Mouse (Mus musculus) layer of hippocampus, adult 9-11 months (tissue): ENCODE measurements around the gene Rnase9.

Source experiments
- DNase-seq: peaks from one replicate; pipeline ENCODE4 v3.0.0; 2022

Gene Rnase9

DNA sequence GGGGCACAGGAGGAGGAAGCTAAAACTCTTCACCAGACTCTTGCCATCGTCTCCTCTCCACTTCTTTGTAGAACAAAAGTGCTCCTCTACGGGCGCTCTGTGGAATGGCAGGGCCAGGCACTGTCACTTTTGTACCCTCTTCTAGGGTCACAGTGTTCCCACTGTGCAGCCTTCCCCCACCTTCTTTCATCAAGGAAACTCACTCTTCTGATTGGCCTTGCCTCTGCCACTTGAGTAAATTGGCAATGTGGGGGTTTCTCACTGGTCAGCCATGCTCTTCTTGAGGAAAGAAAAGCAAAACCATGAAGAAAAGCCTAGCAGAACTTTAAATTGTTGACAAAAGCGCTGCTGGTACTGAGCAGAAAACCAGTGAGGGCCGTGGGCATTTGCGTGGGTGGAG, at the start of gene Rnase9:
TSS of gene Rnase9 (minus strand) at position 101 of the 400 bp plus-strand sequence.
- DNase-seq = no peak

DNA sequence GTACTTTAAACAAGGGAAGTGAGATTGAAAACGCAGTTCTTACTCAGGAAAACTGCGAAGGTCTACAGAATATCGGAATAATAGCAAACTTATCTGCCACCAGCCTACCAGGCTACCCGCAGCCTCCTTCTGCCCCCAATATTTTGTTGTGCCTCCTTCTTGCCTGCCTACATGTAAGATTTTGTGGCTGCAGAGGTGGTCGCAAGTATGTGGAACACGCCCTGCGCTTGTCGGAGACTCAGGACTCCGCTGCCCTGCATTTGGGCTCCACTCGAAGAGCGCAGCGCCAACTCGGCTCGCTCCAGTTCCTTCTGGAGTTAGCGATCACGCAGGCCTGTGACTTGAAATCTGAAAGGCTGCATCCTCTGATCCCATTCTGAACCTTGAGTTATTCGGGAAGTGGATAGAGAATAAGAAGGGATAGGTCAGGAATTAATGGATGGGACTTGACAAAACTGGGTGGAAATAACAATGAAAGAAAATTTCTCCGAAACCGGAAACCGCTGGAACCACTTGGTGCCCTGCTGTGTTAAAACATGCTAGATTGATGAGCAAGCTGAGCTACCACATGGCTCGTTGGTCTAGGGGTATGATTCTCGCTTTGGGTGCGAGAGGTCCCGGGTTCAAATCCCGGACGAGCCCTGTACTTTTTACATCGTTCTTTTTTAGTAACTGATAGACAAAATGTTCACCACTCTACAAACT, 48.6 kb upstream of the Rnase9 start:
- peak; percentile 67 for DNase-seq

DNA sequence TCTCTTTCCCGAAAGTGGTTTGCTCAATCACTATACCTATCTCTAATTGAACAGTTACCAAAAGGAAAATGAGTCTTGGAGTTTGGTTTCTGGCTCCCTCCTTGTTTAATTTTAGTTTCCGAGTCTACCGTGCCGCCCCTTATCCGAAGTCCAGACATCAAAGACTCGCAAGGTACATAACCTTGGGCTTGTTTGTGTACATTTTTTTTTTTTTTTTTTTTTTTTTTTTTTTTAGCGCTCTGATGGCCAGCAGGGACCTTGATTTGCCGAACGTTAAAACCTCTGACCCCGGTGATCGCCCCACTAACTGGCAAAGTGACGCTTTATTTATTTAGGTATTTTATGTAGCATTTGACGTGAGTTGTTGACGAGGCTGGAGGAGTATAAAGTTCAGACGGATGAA, 48.0 kb upstream of the Rnase9 start:
- DNase-seq = no peak

GRCm38 (mm10) chr14:51088970-51089673, 47.5 kb upstream of the Rnase9 start:
- DNase-seq = peak; percentile 96

- peak; percentile 86 for DNase-seq
Measured at GRCm38 (mm10) chr14:51088166-51088969, 46.7 kb upstream of the Rnase9 start.

DNA sequence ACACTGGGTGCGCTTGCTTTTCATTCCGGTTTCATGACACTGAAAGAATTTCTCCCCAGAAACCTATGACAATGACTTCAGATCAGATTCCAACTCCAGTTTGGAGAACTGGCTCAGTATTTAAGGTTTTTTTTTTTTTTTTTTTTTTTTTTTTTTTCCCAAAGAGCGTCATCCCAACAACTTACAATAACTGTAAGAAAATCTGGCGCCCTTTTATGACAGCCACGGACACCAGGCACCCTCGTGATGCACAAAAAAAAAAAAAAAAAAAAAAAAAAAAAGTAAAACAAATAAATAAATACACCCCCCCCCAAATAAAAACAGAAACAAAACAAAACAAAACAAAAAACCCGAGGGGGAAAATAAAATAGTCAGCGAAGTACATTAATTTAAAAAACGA, 46.1 kb upstream of the Rnase9 start:
- no peak for DNase-seq

DNA sequence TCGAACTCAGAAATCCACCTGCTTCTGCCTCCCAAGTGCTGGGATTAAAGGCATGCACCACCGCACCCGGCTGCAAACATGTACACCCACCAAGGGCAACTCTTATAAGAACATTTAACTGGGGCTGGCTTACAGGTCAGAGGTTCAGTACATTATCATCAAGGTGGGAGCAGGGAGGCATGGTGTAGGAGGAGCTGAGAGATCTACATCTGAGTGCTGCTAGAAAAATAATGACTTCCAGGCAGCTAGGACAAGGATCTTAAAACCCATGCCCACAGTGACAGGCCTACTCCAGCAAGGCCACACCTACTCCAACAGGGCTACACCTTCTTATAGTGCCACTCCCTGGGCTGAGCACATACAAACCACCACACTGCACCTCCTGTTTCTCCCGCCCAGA, 44.2 kb upstream of the Rnase9 start:
- DNase-seq = no peak

GRCm38 (mm10) chr14:51085086-51085485, 43.4 kb upstream of the Rnase9 start:
- no peak for DNase-seq

DNA sequence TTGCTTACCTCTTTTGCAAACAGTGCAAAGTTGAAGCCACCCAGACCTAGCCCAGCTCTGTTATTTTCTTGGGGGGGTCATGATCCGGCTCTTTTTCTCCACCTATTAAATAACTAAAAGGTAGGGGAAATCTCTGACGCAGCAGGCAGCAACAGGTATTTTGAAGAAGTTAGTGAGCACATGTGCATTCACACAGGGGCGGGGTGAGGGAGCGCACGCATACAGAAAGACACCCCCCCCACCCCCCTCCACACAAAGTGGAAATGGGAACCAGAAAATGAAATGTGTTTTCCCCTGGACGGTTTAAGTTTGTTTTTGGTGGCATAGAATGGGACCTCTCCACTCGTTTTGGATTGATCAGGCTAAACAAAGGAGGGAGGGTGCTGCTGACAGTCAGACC, 42.1 kb upstream of the Rnase9 start:
- DNase-seq = no peak

DNA sequence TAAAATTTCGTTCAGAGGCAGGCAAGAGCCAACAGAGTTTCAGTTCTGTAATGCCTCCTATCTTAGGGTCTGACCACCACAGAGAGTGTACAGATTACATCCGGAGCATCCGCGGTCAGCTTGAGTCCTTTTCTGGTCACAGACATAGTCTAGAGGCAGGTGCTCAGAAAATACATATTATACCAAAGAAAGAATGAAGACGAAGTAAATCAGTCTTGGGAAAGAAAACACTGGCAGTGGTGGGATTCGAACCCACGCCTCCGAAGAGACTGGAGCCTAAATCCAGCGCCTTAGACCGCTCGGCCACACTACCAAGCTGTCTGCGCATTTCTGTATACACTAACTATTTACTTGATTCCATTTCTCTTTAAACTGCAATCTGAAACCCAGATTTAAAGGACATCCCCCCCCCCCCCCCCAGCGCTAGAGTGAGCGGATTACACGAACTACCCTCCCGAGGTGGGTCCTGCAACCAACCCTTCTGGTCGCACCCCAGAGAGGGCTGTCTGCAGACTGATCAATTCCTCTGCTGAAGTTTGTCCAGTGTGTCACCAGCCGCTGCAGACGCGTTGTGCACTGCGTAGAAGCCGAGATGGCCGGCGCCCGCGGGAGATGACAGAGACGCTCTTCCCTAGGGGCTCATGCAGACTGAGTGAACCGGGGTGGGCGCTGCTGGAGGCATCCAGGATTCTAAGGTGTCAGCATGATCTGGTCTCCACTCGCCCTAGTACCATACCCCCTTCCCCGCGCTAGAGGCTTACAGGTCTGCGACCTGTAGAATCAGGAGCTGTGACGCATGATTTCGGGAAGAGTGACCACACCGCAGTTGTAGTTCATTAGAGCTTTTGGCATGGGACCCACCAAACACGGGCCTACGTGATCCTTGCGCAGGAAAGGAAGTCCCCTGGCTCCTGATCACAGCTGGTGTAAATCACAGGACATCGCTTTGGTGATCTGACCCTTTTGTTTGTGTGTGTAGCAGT, 41.2 kb upstream of the Rnase9 start:
- DNase-seq = no peak

- DNase-seq = no peak
Measured at GRCm38 (mm10) chr14:51081035-51081434, 39.4 kb upstream of the Rnase9 start.

DNA sequence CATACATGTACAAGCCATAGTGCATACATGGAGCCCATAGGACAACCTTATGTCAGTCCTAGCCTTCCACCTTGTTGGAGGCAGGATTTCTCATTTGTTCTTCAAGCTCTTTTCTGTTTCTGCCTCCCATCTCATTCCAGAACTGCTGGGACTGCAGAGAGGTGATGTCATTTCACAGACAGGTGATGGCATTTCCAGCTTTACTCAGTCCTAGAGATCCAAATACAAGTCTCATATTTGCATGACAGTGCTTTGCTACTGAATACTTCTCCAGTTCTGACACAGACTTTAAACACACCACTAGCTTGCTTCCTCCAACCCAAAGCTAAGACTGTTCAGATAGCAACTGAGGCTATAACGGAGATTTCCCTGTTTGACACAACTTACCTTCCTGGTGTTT, 37.5 kb upstream of the Rnase9 start:
- DNase-seq = no peak

DNA sequence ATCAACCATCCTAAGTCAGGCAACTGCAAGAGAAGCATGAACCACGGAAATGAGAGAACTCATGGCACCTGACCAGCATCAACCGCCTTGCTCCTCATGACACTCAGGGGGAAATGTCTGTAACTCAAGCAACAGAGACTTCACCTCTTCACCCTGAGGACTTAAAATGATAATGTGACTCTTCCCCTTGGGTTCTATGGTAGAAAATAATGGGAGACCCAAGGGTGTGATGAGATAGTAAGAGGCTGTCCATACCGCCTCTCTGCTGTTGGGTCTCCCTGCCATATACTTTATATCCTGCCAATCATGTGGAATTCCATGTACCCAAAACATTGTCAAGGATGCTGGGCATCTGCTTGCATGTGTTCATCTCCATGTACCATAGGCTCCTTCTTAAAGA, 32.7 kb upstream of the Rnase9 start, which contains the start of gene Olfr750:
TSS of gene Olfr750 (minus strand) at position 101 of the 400 bp plus-strand sequence.
- no peak for DNase-seq

DNA sequence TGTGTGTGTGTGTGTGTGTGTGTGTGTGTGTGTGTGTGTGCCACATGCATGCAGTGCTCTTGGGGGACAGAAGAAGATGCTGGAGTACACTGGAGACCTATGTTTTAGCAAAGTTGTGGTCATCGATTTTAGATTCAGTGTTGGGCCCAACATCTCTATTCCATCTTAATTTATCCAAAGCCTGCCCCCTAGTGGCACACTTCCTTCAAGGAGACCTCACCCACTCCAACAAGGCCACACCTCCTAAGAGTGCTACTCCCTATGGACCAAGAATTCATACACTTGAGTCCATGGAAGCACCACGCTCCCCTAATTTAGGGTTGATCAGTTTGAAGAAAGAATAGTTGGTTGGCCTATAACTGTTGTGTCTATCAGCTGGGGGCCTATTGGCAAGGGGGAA, 27.9 kb upstream of the Rnase9 start:
- DNase-seq = no peak

GRCm38 (mm10) chr14:51068956-51069355, 27.3 kb upstream of the Rnase9 start:
- no peak for DNase-seq

DNA sequence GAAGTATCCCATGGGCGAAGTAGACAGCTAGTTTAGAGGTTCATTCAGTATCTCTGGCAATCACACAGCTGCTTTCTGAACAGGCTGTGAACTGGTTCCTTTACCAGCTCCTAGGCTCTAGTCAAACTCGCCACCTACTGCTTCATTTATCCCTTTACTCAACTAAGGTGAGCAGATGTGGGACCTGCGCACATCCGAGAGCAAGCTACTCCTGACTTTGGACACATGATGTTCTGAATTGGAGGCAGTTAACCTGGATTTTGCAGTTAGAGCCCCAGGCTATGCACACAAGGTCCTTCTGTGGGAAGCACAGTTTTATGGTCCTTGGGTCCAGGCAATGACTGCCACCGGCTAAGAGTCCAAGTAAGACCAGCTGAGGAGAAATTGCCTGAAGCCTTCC, 19.1 kb upstream of the Rnase9 start:
- no peak for DNase-seq

DNA sequence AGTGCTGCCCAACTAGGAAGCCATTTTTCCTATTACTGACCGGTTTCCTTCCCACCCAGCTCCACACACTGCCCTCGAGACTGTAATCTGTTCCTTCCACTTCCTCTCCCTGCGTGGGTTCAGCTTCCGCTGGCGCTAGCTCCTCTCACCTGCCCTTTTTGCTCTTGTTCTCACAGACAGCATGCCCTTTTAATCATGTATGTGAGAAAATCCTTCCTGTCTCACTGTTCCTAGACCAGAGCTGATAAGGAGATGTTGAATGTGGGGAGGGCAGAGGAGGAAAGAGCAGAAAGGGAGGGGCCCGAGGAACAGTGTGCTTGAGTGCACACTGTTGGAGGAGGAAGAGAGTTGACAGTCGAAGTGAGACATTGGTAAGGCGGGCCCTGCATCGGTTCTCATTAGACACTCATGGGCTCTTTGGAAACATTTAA, 15.7 kb upstream of the Rnase9 start, which contains the start of gene Rnase12:
TSS of gene Rnase12 (minus strand) at position 261 of the 431 bp plus-strand sequence.
- no peak for DNase-seq

DNA sequence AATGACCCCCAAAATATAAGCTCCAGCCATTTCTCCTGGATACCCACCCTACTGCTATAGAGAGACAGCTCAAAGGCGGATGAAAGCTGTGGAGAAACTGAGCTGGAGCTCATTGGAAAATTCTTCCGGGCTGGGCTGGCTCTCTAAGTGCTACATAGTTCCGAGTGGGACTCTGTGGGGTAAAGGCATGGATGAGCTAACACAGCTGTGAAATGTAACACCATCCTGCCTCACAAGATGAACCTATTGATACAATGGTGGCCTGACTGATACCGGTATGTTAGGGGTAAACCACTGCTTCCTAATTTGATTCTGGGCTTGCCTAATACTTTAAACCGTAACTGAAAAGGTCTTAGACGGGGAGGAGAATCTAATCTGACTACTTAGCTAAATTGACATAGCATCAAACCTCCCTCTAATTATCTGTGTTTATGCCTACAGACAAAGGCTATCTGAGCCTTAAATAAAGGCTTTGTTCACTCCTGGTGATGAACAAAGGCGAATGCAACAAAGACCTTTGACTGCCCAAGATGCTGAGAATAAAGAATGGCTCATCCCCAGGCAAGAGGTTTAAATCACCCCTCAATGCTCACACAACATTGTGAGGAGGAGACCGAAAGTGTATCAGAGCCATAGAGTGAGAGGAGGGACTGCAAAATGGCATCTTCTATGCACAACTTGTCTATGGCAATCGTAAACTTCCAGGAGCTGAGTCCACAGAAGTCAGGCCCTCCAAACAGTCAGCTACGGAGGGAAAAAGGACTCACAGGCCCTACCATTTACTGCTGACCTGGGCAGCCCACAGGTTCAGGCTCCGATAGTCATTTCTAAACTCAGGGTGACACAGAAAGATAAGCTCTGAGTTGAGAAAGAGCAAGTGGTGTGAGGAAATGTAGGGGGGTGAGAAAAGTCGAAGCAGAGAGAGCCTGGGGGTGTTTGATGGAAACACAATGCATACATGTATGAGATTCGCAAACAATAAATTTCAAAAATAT, 12.9 kb upstream of the Rnase9 start:
- no peak for DNase-seq

DNA sequence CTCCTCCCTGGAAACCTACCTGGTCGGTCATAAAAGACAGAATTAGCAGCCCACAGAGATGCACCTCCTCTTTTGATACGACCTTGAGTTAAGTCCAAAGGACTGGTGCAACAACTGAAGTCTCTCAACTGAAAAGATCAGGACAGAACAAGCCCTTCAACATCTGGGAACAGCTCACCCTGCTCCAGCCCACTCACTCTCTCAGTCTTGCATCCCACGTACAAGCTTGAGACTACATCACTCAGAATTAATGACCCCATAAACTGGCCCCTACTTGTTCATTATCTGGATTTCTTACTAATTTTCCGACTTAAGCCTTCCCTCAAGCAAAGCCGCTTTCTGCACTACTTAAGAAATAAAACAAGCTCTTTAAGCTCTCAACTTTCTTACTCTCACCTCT, 11.5 kb upstream of the Rnase9 start:
- DNase-seq = no peak

DNA sequence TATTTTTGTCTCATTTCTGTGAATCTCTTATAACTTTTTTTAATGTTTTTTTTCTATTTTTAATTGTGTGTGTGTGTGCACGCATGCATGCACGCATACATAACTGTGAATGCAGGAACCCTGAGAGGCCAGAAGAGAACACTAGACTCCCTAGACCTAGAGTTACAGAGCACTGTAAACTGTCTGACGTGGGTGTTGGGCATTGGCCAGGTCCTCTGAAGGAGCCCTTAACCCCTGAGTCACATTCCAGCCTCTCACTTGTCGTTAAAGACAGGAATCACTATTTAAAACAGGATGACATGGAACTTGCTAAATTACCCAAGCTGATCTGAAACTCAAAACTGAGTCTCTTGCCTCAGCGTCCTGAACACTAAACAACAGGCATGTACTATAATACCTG, 10.3 kb upstream of the Rnase9 start:
- no peak for DNase-seq

GRCm38 (mm10) chr14:51050063-51050462, 8.4 kb upstream of the Rnase9 start, which contains the start of gene Rnase11:
Rnase11 (minus strand) TSS chr14:51050163.
- DNase-seq = no peak
